Mouse (Mus musculus) erythroblast, embryonic 14.5 days (primary cell): ENCODE data around the gene B430305J03Rik.

Experiments used
- GATA1 ChIP-seq: IDR thresholded peaks from 2 replicates; pipeline ENCODE4 v1.6.1; 2012; ENCODE audit warnings: low read length, inconsistent platforms, mixed read lengths
- TAL1 ChIP-seq: IDR thresholded peaks from 3 replicates; pipeline ENCODE4 v1.6.1; 2012; ENCODE audit warnings: low read length, inconsistent platforms, mixed read lengths

DNA sequence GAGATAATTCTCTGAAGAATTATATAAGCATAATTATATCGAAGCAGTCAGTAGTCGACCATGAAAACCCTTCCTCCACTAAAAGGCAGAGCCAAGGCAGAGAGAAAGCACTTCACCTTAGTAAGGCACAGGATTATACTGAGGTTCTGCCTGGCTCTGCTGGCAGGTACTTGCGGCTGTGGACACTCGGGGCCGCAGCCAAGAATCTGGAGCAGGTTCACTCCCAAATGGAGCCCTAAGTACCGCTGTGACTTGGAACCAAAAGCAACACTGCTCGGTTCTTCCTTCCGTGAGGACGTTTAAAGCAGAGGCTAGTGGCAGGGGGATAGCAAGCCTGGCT is 3.0 kb downstream of the B430305J03Rik start:
- TF ChIP-seq TAL1 (no peak), GATA1 (no peak)
